In the genomic region with DNA sequence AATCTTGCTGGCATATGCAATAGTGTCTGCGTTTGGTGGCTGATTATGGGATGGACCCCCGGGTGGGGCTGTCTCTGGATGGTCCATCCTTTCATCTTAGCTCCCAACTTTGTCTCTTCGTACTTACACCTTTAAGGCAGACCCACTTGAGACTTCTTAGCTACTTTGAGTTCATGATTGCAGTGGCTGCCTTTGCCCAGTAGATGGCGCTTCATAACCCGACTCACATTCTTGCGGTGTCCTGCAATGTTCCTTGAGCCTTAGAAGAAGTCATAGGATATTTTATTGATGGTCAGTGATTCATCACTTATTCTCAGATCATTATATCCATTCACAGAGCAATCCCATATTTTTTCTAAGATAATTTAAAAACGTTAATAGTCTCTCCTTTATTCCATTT, we compare ENCODE assay signal across 9 mouse cellular contexts. TPM values are rescaled to one million over a fixed set of nuclear protein-coding genes. Genes with fewer than 3 reads are reported as not detected.
DNase-seq lines count a peak whose midpoint lies in the region; ATAC-seq and TF ChIP-seq lines count a peak whose summit lies in the region.
"Had no signal": no experiment of that assay in that cellular context is flagged by ENCODE, and none has a peak within 500 bp of the region (broad histone marks: within the 10 kb centered on the region; RNA-seq: fewer than 3 reads in every experiment).

No protein-coding gene starts in this region.

- H3K9me3 ChIP-seq in G1E (replicated peaks): no peaks in the 10 kb centered on the region
- no peaks in the 10 kb centered on the region for H3K9me3 ChIP-seq in heart, postnatal 0 days (replicated peaks; ENCODE audit: control insufficient read depth, low read length)
- H3K9me3 ChIP-seq in midbrain, embryonic 12.5 days: no peaks in the 10 kb centered on the region

- 7% methylated on average over 7 of the region's 7 CpGs for WGBS in heart, postnatal 0 days
- 8% methylated on average over 7 of the region's 7 CpGs for WGBS in large intestine, adult 2 months
- 14% methylated on average over 7 of the region's 7 CpGs for WGBS in midbrain, embryonic 12.5 days

- no peaks in the 10 kb centered on the region for H3K27me3 ChIP-seq in G1E (ENCODE audit: insufficient read depth, low read length)
- no peaks in the 10 kb centered on the region for H3K27me3 ChIP-seq in heart, postnatal 0 days (ENCODE audit: control insufficient read depth, insufficient read depth, low read length)
- no peaks in the 10 kb centered on the region for H3K27me3 ChIP-seq in midbrain, embryonic 12.5 days

- H3K4me1 ChIP-seq in G1E (ENCODE audit: insufficient read depth, low read depth, low read length): no peaks in the 10 kb centered on the region
- H3K4me1 ChIP-seq in heart, postnatal 0 days (ENCODE audit: control insufficient read depth, insufficient read depth): no peaks in the 10 kb centered on the region
- no peaks in the 10 kb centered on the region for H3K4me1 ChIP-seq in midbrain, embryonic 12.5 days

- DNase-seq in layer of hippocampus, adult 2 months (ENCODE audit: low spot score in 2 of 2): peak in 1 of 2 experiments; percentile 14
- no peak for DNase-seq in layer of hippocampus, adult 9-10 months (ENCODE audit: low spot score)
- DNase-seq in G1E (ENCODE audit: low spot score): no peak
- DNase-seq in heart, postnatal 0 days (ENCODE audit: low spot score): peak; percentile 8
- DNase-seq in large intestine, adult 2 months (ENCODE audit: low read depth, low spot score): peak; percentile 18

- no peak for TF ChIP-seq EP300 in heart, postnatal 0 days (IDR thresholded peaks at IDR 0.05; ENCODE audit: low read depth)

- H3K9ac ChIP-seq in heart, postnatal 0 days (replicated peaks; ENCODE audit: low read depth, low read length): no peak overlapping the region
- no peak overlapping the region for H3K9ac ChIP-seq in midbrain, embryonic 12.5 days (replicated peaks)

- H3K4me2 ChIP-seq in heart, postnatal 0 days (ENCODE audit: low read depth, low read length): no peak overlapping the region
- no peak overlapping the region for H3K4me2 ChIP-seq in midbrain, embryonic 12.5 days (replicated peaks)

- TF ChIP-seq CTCF in layer of hippocampus, adult 2 months (conservative IDR thresholded peaks at IDR 0.05): peak; percentile 88
- peak; percentile 49 for TF ChIP-seq CTCF in G1E (IDR thresholded peaks at IDR 0.05; ENCODE audit: low read depth, low read length)
- TF ChIP-seq CTCF in heart, postnatal 0 days (IDR thresholded peaks at IDR 0.05; ENCODE audit: low read depth): peak; percentile 78

- ATAC-seq in G1E (ENCODE audit: extremely low read depth, insufficient number of reproducible peaks, low FRiP score, poor library complexity, severe bottlenecking): no peak; the same call in 1 of the 2 replicates
- peak; percentile 96 for ATAC-seq in common myeloid progenitor, adult 5-6 weeks (replicated peaks; ENCODE audit: low read depth, poor library complexity, severe bottlenecking)
- no peak for ATAC-seq in heart, postnatal 0 days (ENCODE audit: insufficient read depth, low read depth)
- ATAC-seq in midbrain, embryonic 12.5 days (ENCODE audit: low FRiP score, low read depth): peak; percentile 55
- no peak for ATAC-seq in monocyte, adult 5-6 weeks (replicated peaks; ENCODE audit: insufficient number of reproducible peaks, low FRiP score, low TSS enrichment, poor library complexity, severe bottlenecking)

- no peaks in the 10 kb centered on the region for H3K36me3 ChIP-seq in G1E (replicated peaks)
- H3K36me3 ChIP-seq in heart, postnatal 0 days (replicated peaks; ENCODE audit: control insufficient read depth, insufficient read depth, low read length): no peaks in the 10 kb centered on the region
- no peaks in the 10 kb centered on the region for H3K36me3 ChIP-seq in midbrain, embryonic 12.5 days

- H3K27ac ChIP-seq in layer of hippocampus, adult 2 months: no peak overlapping the region
- H3K27ac ChIP-seq in heart, postnatal 0 days (ENCODE audit: low read depth): no peak overlapping the region
- H3K27ac ChIP-seq in midbrain, embryonic 12.5 days (replicated peaks): no peak overlapping the region

- H3K4me3 ChIP-seq in layer of hippocampus, adult 2 months: no peak overlapping the region
- no peak overlapping the region for H3K4me3 ChIP-seq in G1E (ENCODE audit: low read depth, low read length)
- H3K4me3 ChIP-seq in heart, postnatal 0 days (ENCODE audit: low read depth, low read length): no peak overlapping the region
- no peak overlapping the region for H3K4me3 ChIP-seq in midbrain, embryonic 12.5 days
- H3K4me3 ChIP-seq: erythroblast, embryonic 14.5 days had no signal

RNA-seq across cellular contexts. Expression of gene Nts, which starts 38.5 kb away (rescaled TPM):
- 10 to 100 TPM in 1 of 2 experiments, 1 to 10 TPM in 1; 9.5 to 12.5 TPM for total RNA-seq in layer of hippocampus, adult 2 months (2021)
- total RNA-seq in G1E (2014; fragmentation: Nextera tagmentation) (not detected in 2 replicates), G1E (2017) (not detected in 2 replicates)
- polyA plus RNA-seq in G1E (2012): not detected in 2 replicates
- total RNA-seq in common myeloid progenitor, adult 5-6 weeks (2017): not detected in 2 replicates
- total RNA-seq in heart, postnatal 0 days (2014; rRNA removed; ENCODE audit: low replicate concordance): 13.8 and 15.2 TPM in 2 replicates
- 16.0 and 19.3 TPM in 2 replicates for polyA plus RNA-seq in heart, postnatal 0 days (2015; fragmentation: Nextera tagmentation; extraction: Ambion mirVana)
- 18.4 and 19.7 TPM in 2 replicates for polyA plus RNA-seq in large intestine, adult 2 months (2012; rRNA removed)
- polyA plus RNA-seq in midbrain, embryonic 12.5 days (2016; fragmentation: Nextera tagmentation; extraction: Ambion mirVana): 1.6 and 2.1 TPM in 2 replicates
- total RNA-seq in monocyte, adult 5-6 weeks (2017): not detected in 3 replicates
- polyA plus RNA-seq: erythroblast, embryonic 14.5 days had no signal

Comparison
In these comparisons a context has a peak if more than half of its experiments do, and no peak if none do; other contexts are left out.
1. DNase-seq: peak in heart, postnatal 0 days (single experiment) and large intestine, adult 2 months (single experiment); none in layer of hippocampus, adult 9-10 months (single experiment) and G1E (single experiment).
2. ATAC-seq: peak in common myeloid progenitor, adult 5-6 weeks (single experiment) and midbrain, embryonic 12.5 days (single experiment); none in G1E (single experiment), heart, postnatal 0 days (single experiment) and monocyte, adult 5-6 weeks (single experiment).
3. RNA of gene Nts, which starts 38.5 kb away (total RNA-seq): 13.8 to 15.2 TPM in heart, postnatal 0 days and 9.5 to 12.5 TPM in layer of hippocampus, adult 2 months; not detected in G1E, not detected in common myeloid progenitor, adult 5-6 weeks and not detected in monocyte, adult 5-6 weeks; every median in the first group is over 10 times any median in the second.
4. Peak in every context shown above with its lines, with median percentiles within 50 percentile points of each other: CTCF ChIP-seq.